Mouse (Mus musculus) lung, embryonic 15.5 days (tissue): ENCODE measurements around the gene Rangap1. TPM values are rescaled to one million over a fixed set of nuclear protein-coding genes. Genes with fewer than 3 reads are reported as not detected.

Source experiments
- ATAC-seq: fragments of 200-750 bp; cut with Nextera tagmentation; 2 replicates; pipeline ENCODE4 v1.8.0; 2017; ENCODE audit warnings: moderate number of reproducible peaks, borderline replicate concordance; ENCODE audit not compliant: low FRiP score, low TSS enrichment; ENCODE audit errors: extremely low read depth
- H3K27ac ChIP-seq: fragments of 300-500 bp; sonication (generic); 2 replicates; pipeline ENCODE4 v1.5.1; 2015; ENCODE audit warnings: moderate library complexity, mild to moderate bottlenecking, inconsistent platforms
- H3K27me3 ChIP-seq: fragments of 300-500 bp; sonication (generic); 2 replicates; pipeline ENCODE4 v1.6.1; 2015; ENCODE audit warnings: inconsistent platforms
- H3K36me3 ChIP-seq: fragments of 300-500 bp; sonication (generic); 2 replicates; pipeline ENCODE4 v1.6.1; 2015; ENCODE audit warnings: inconsistent platforms
- H3K4me1 ChIP-seq: fragments of 300-500 bp; sonication (generic); 2 replicates; pipeline ENCODE4 v1.6.1; 2015; ENCODE audit warnings: inconsistent platforms
- H3K4me2 ChIP-seq: fragments of 300-500 bp; sonication (generic); 2 replicates; pipeline ENCODE4 v1.6.1; 2015; ENCODE audit warnings: inconsistent platforms, mild to moderate bottlenecking, moderate library complexity
- H3K4me3 ChIP-seq: fragments of 300-500 bp; sonication (generic); 2 replicates; pipeline ENCODE4 v1.5.1; 2015; ENCODE audit warnings: mild to moderate bottlenecking, inconsistent platforms
- H3K9ac ChIP-seq: fragments of 300-500 bp; sonication (generic); 2 replicates; pipeline ENCODE4 v1.6.1; 2015; ENCODE audit warnings: inconsistent platforms
- H3K9me3 ChIP-seq: fragments of 300-500 bp; sonication (generic); 2 replicates; pipeline ENCODE4 v1.6.1; 2016; ENCODE audit warnings: inconsistent platforms
- WGBS: fragments of 180-500 bp; shearing (Covaris S2); methylation state at CpG from one replicate; pipeline ENCODE4 v1.1.7; 2015; 5-methylcytosine and 5-hydroxymethylcytosine counted together
- polyA plus RNA-seq: library from polyadenylated mRNA; unstranded; fragments of >200 nt; fragmentation: Nextera tagmentation; extraction: Ambion mirVana; gene quantifications from 2 replicates; pipeline ENCODE4 v1.2.1, GENCODE M21; 2015

The Rangap1 gene
- polyA plus RNA-seq, 1 experiment from 2014 or later = 111 TPM

DNA sequence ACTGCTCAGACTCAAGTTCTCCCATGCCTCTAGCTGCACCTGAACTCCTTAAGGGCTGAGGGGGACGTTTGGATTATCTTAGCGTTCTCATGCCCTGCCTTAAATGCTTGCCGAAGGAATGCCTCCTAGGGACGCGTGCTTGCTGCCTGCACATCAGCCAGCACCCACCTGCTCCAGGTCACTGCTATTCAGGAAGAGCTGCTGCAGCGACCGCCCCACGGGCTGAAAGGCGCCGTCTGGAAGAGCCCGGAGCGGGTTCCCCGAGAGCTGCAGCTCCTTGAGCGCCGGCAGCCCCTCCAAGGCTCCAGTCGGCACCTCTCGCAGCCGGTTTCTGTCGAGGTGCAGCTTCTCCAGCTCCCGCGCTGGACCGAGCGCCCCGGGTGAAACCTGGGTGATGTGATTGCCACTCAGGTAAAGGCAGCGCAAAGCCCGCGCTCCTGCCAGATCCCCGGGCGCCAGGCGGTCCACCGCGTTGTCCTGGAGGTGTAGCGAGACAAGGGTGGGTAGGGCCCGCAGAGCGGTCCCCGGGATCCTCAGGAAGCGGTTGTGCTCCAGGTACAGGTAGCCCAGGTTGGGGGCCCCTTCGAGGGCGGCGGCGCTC lies 51.9 kb downstream of the Rangap1 start:
- 4% methylated on average over 41 of the region's 41 CpGs for WGBS
- Histone ChIP-seq H3K9me3 (no peaks in the 10 kb centered on the region), H3K9ac (peak overlapping the region; percentile 42), H3K4me2 (peak overlapping the region; percentile 91), H3K27ac (peak overlapping the region; percentile 35; the same call in 1 of the 2 replicates), H3K4me3 (peak overlapping the region; percentile 51), H3K36me3 (no peaks in the 10 kb centered on the region), H3K4me1 (peaks cover 20% of the 10 kb centered on the region), H3K27me3 (peaks cover 48% of the 10 kb centered on the region)
- ATAC-seq = 0 out of 2 replicates have a peak, but pooled peaks have one; percentile 8

DNA sequence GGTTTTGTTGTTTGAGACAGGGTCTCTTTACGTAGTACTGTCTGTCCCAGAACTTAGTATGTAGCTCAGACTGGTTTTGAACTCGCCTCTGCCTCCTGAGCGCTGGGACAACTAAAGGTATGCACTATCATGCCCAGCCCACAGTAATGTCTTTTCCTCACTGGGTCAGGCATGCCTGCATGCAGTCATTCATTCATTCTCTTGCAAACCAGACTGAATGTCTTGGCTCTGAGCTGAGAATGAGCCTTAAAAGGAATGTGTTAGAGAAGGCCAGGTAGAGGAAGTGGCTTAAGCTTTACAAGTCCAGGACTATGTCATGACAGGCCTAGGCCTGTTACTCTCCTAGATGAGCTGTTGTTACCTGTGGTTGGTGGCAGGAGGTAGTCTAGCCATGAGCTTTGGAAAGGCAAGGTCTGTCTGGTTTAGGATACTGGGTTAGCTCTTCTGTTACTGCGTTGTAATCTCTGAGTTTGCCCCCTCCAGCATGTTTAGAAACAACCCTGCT lies 65.0 kb downstream of the Rangap1 start:
- no peaks in the 10 kb centered on the region for H3K4me1 ChIP-seq
- H3K9ac ChIP-seq = no peak overlapping the region
- peaks cover 32% of the 10 kb centered on the region for H3K36me3 ChIP-seq
- ATAC-seq = no peak
- no peak overlapping the region for H3K27ac ChIP-seq
- H3K4me3 ChIP-seq = no peak overlapping the region
- WGBS = 94% methylated on average over 4 of the region's 4 CpGs
- no peak overlapping the region for H3K4me2 ChIP-seq
- no peaks in the 10 kb centered on the region for H3K27me3 ChIP-seq
- no peaks in the 10 kb centered on the region for H3K9me3 ChIP-seq

DNA sequence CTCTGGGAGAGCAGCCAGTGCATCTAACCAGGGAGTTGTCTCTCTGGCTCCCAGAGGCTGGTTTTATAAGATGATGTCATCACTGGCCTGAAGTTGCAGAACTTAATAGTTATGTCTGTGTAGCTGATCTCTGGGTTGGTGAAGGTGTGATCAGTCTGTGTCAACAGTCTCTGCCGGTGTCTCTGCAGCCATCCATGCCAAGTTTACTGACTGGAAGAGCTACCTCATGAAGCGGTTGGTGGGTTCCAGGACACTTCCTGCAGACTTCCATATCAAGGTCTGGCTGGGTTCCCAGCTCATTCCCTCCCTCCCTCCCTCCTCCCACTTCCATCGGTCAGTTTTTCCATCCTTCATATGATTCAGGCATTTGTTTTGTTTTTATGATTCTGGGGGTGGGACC lies 68.7 kb downstream of the Rangap1 start:
- Histone ChIP-seq H3K4me3 (no peak overlapping the region), H3K9ac (no peak overlapping the region), H3K4me2 (no peak overlapping the region), H3K4me1 (no peaks in the 10 kb centered on the region), H3K36me3 (peaks cover 9% of the 10 kb centered on the region; the same call in 1 of the 2 replicates), H3K27me3 (no peaks in the 10 kb centered on the region), H3K27ac (no peak overlapping the region), H3K9me3 (no peaks in the 10 kb centered on the region)
- WGBS = 57% methylated on average over 3 of the region's 3 CpGs
- no peak for ATAC-seq

DNA sequence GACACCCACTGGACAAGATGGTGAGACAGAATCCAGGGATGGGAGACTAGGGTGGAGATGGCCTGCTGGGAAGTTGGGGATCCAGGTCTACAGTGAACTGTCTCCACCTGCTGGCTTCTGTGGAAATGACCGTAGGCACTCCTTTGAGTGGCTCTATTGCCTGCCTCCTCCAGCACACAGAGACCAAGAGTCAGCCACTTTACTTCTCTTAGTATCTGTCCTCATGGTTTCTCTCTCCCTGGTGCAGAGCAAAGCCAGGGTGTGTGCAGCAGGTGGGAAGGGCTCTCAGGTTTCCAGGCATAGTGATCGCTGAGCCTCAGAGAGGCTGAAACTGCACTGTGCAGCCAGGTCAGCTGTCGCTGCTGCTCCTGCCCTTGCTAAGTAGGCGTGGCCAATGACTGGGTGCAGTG lies 75.1 kb downstream of the Rangap1 start:
- peaks cover 24% of the 10 kb centered on the region for H3K36me3 ChIP-seq
- no peaks in the 10 kb centered on the region for H3K27me3 ChIP-seq
- 70% methylated on average over 4 of the region's 4 CpGs for WGBS
- no peak overlapping the region for H3K4me3 ChIP-seq
- no peak overlapping the region for H3K4me2 ChIP-seq
- peaks cover under 1% of the 10 kb centered on the region for H3K4me1 ChIP-seq
- no peaks in the 10 kb centered on the region for H3K9me3 ChIP-seq
- H3K27ac ChIP-seq = no peak overlapping the region
- H3K9ac ChIP-seq = no peak overlapping the region
- ATAC-seq = no peak

DNA sequence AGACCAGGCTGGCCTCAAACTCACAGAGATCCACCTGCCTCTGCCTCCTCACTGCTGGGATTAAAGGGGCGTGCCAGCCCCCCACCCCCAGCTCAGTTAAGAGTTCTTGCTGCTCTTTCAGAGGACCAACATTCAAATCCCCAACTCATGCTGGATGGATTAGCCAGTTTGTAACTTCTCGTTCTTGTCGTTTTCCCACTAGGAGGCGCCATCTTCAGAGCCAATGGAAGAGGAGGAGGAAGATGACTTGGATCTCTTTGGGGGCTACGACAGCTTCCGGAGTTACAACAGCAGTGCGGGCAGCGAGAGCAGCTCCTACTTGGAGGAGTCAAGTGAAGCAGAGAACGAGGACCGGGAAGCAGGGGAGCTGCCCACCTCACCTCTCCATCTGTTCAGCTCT lies 78.4 kb downstream of the Rangap1 start:
- peaks cover 8% of the 10 kb centered on the region for H3K4me1 ChIP-seq
- WGBS = 87% methylated on average over 10 of the region's 10 CpGs
- H3K27ac ChIP-seq = no peak overlapping the region
- H3K4me2 ChIP-seq = no peak overlapping the region
- no peak overlapping the region for H3K9ac ChIP-seq
- peaks cover 22% of the 10 kb centered on the region for H3K36me3 ChIP-seq
- no peaks in the 10 kb centered on the region for H3K27me3 ChIP-seq
- H3K4me3 ChIP-seq = no peak overlapping the region
- no peak for ATAC-seq
- H3K9me3 ChIP-seq = no peaks in the 10 kb centered on the region

DNA sequence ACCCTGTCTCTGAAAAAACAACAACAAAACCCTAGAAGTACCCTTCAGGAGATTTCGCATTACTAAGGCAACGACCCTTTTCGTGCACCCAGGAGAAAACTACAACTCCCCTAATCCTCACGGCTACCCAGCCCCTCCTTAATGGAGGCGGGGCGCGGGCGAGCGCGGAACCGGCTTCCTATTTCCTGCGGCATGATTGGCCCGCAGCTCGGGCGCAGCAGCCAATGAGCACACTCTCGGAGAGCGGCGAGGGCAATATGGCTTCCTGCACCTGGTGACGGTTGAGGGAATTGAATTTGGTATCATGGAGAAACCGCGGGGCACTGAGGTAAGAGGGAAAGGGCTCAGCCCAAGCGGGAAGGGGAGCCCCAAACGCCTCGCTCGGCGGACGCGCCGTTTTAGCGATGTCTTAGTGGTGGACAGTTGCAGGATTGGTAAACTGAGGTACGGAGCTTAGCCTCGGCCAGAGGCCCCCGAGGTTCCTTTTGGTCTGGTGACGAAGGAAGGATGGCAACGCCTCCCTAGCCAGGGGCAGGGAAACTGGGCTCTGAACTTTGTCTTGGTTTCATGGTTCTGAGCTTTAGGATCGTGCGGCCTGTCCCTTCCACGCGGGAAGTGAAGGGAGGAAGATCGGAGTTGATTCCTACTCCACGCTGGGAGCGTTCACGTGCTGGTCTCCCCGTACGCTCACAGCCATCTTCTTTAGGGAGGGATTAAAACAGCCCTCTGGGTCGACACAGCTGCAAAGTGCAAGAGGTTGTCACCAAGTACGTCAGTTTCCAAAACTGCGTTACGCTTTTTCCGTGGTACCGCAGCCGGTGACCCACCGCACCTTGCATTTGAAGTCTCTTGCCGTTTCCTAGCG lies 81.4 kb downstream of the Rangap1 start, which contains the start of gene L3mbtl2:
Gene L3mbtl2 (plus strand): TSS at position 193 of the 865 bp plus-strand sequence.
- peak within 1 kb of the TSS; percentile 87 for H3K4me3 ChIP-seq
- peak; percentile 98 for ATAC-seq
- peak within 1 kb of the TSS; percentile 80 for H3K4me2 ChIP-seq
- no peaks in the 10 kb centered on the region for H3K27me3 ChIP-seq
- H3K27ac ChIP-seq = 0 out of 2 replicates have a peak within 1 kb of the TSS, but pooled peaks have one; percentile 34
- no peaks in the 10 kb centered on the region for H3K9me3 ChIP-seq
- WGBS = under 1% methylated on average over 55 of the region's 55 CpGs
- H3K9ac ChIP-seq = peak within 1 kb of the TSS; percentile 68
- H3K36me3 ChIP-seq = peaks cover 6% of the 10 kb centered on the region
- H3K4me1 ChIP-seq = peaks cover 8% of the 10 kb centered on the region

DNA sequence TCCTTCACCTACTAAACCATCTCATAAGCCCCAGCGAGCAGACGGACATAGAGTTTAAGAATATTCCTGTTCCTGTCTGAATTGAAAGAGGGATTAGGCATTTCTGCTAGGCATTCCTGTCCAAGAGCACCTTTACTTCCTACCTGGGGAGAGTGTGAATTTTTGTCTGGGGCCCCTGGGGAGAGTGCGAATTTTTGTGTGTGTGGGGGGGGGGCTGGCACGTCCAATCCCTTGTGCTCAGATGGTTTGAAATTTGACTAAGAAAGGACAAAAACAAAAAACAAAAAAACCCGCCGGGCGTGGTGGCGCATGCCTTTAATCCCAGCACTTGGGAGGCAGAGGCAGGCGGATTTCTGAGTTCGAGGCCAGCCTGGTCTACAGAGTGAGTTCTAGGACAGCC lies 82.0 kb downstream of the Rangap1 start:
- Histone ChIP-seq H3K27me3 (no peaks in the 10 kb centered on the region), H3K36me3 (no peaks in the 10 kb centered on the region), H3K4me2 (peak overlapping the region; percentile 80), H3K9me3 (no peaks in the 10 kb centered on the region), H3K9ac (no peak overlapping the region), H3K4me3 (peak overlapping the region; percentile 87), H3K27ac (no peak overlapping the region), H3K4me1 (peaks cover 8% of the 10 kb centered on the region)
- ATAC-seq = no peak
- WGBS = 67% methylated on average over 10 of the region's 10 CpGs

DNA sequence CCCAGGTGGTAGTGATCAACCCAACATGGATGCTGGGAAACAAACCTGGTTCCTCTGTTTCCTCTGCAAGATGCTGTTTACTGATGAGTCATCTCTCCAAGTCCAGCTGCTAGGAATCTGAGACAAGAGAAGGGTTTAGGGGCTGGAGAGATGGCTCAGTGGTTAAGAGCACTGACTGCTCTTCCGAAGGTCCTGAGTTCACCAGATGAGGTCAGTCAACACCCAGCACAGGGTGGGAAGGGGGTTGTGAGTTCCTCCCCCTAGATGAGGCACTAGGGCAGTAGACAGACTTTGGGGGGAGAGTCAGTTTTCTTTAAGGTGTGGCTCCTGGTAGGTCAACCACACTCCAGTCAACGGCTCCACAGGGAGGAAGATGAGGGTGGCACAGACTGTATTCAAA lies 83.6 kb downstream of the Rangap1 start:
- 90% methylated on average over 2 of the region's 2 CpGs for WGBS
- H3K9me3 ChIP-seq = no peaks in the 10 kb centered on the region
- no peaks in the 10 kb centered on the region for H3K36me3 ChIP-seq
- H3K4me2 ChIP-seq = no peak overlapping the region
- no peak overlapping the region for H3K27ac ChIP-seq
- ATAC-seq = no peak
- no peak overlapping the region for H3K9ac ChIP-seq
- H3K27me3 ChIP-seq = no peaks in the 10 kb centered on the region
- H3K4me3 ChIP-seq = no peak overlapping the region
- peaks cover 8% of the 10 kb centered on the region for H3K4me1 ChIP-seq

Other genes with a start within 250 kb of the Rangap1 start
- gene Ep300, start 160.2 kb downstream of the Rangap1 start, polyA plus RNA-seq = 12.0 and 13.6 TPM in 2 replicates
- 24.6 and 26.0 TPM in 2 replicates for gene L3mbtl2, start 81.6 kb downstream of the Rangap1 start, polyA plus RNA-seq
- gene Chadl, start 48.2 kb downstream of the Rangap1 start, polyA plus RNA-seq = 5.7 and 5.8 TPM in 2 replicates
- 30.4 and 30.7 TPM in 2 replicates for gene Zc3h7b, start 473 bp downstream of the Rangap1 start, polyA plus RNA-seq
- gene Tef, start 56.9 kb upstream of the Rangap1 start, polyA plus RNA-seq = 27.4 and 31.4 TPM in 2 replicates
- 27.0 and 29.1 TPM in 2 replicates for gene Tob2, start 113.3 kb upstream of the Rangap1 start, polyA plus RNA-seq
- 172 and 183 TPM in 2 replicates for gene Phf5a, start 126.4 kb upstream of the Rangap1 start, polyA plus RNA-seq
- gene Aco2, start 126.8 kb upstream of the Rangap1 start, polyA plus RNA-seq = 164 and 173 TPM in 2 replicates
- gene Polr3h, start 180.7 kb upstream of the Rangap1 start, polyA plus RNA-seq = 76.3 and 80.1 TPM in 2 replicates
- gene Csdc2, start 191.2 kb upstream of the Rangap1 start, polyA plus RNA-seq = 9.0 and 11.2 TPM in 2 replicates
- 37.1 and 39.1 TPM in 2 replicates for gene Pmm1, start 215.4 kb upstream of the Rangap1 start, polyA plus RNA-seq
- not detected in 2 replicates for gene 1700029P11Rik, start 235.0 kb upstream of the Rangap1 start, polyA plus RNA-seq
- 86.3 and 93.0 TPM in 2 replicates for gene Xrcc6, start 242.3 kb upstream of the Rangap1 start, polyA plus RNA-seq